Mouse (Mus musculus) stomach, postnatal 0 days (tissue): Measurements from ENCODE around the gene Vps29.

Experiments used
- CTCF ChIP-seq: IDR thresholded peaks from 2 replicates; pipeline ENCODE4 v1.5.1; 2016; ENCODE audit warnings: antibody characterized with exemption, low read depth, mild to moderate bottlenecking, moderate library complexity
- EP300 ChIP-seq: optimal IDR thresholded peaks from 2 replicates; pipeline ENCODE3; 2016; ENCODE audit warnings: antibody characterized with exemption

- TF ChIP-seq CTCF: peak; percentile 32
- TF ChIP-seq EP300: no peak
Measured at GRCm38 (mm10) chr5:122345777-122346176, 8.4 kb upstream of the Vps29 start.
